Mouse (Mus musculus): ENCODE data around the gene Prss57. TPM values are rescaled to one million over a fixed set of nuclear protein-coding genes. Genes with fewer than 3 reads are reported as not detected.

The Prss57 gene
- polyA plus RNA-seq, 1 experiment from 2014 or later = 0.51 TPM

DNA sequence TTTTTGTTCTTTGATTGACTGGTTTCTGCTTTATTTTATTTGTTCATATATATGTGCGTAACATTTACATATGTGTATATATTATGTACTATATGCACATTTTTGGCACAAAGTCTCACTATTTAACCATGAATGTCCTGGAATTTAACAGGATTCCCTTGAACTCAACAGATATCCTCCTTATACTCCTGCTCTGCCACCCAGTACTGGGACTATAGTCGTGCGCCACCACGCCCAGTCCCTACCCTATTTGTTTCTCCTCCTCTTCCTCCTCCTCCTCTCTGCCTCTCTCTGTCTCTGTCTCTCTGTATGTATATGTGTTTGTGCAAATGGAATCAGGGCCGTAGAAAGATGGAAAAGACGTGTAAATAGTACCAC is 44.0 kb downstream of the Prss57 start:
- no peak for ATAC-seq (ENCODE audit: extremely low read depth, insufficient number of reproducible peaks, low FRiP score, low TSS enrichment)
- no peaks in the 10 kb centered on the region; the same call in 1 of the 2 replicates for H3K27me3 ChIP-seq (replicated peaks)
- peak overlapping the region; percentile 67 for H3K4me2 ChIP-seq
- peak overlapping the region; percentile 69 for H3K9ac ChIP-seq
- H3K4me1 ChIP-seq = peaks cover 13% of the 10 kb centered on the region
- no peaks in the 10 kb centered on the region for H3K9me3 ChIP-seq
- H3K36me3 ChIP-seq = peaks cover 29% of the 10 kb centered on the region
- H3K27ac ChIP-seq (replicated peaks) = 0 out of 2 replicates have a peak overlapping the region, but pooled peaks have one; percentile 5
- peak overlapping the region; percentile 38 for H3K4me3 ChIP-seq
- 25% methylated on average over 6 of the region's 6 CpGs for WGBS

GRCm38 (mm10) chr10:79745898-79746773 is 44.6 kb downstream of the Prss57 start, which contains the start of gene Polrmt:
Gene Polrmt (minus strand): TSS chr10:79746581.
- H3K36me3 ChIP-seq = peaks cover 36% of the 10 kb centered on the region
- H3K9me3 ChIP-seq = peaks cover 4% of the 10 kb centered on the region
- H3K4me1 ChIP-seq = peaks cover 13% of the 10 kb centered on the region
- 3% methylated on average over 38 of the region's 38 CpGs for WGBS
- peak within 1 kb of the TSS; percentile 5; the same call in 1 of the 2 replicates for H3K27ac ChIP-seq (replicated peaks)
- peak; percentile 90 for ATAC-seq (ENCODE audit: extremely low read depth, insufficient number of reproducible peaks, low FRiP score, low TSS enrichment)
- no peaks in the 10 kb centered on the region for H3K27me3 ChIP-seq (replicated peaks)
- H3K4me3 ChIP-seq = peak within 1 kb of the TSS; percentile 57
- peak within 1 kb of the TSS; percentile 75 for H3K9ac ChIP-seq
- H3K4me2 ChIP-seq = peak within 1 kb of the TSS; percentile 67

- peaks cover 13% of the 10 kb centered on the region for H3K4me1 ChIP-seq
- H3K36me3 ChIP-seq = peaks cover 43% of the 10 kb centered on the region
- no peak overlapping the region for H3K27ac ChIP-seq (replicated peaks)
- peak overlapping the region; percentile 67 for H3K4me2 ChIP-seq
- peak overlapping the region; percentile 57 for H3K4me3 ChIP-seq
- H3K9ac ChIP-seq = peak overlapping the region; percentile 75; the same call in 1 of the 2 replicates
- WGBS = 85% methylated on average over 3 of the region's 3 CpGs
- no peak for ATAC-seq (ENCODE audit: extremely low read depth, insufficient number of reproducible peaks, low FRiP score, low TSS enrichment)
- H3K27me3 ChIP-seq (replicated peaks) = no peaks in the 10 kb centered on the region
- H3K9me3 ChIP-seq = peaks cover 11% of the 10 kb centered on the region
Observed at GRCm38 (mm10) chr10:79745411-79745810, 45.4 kb downstream of the Prss57 start.

DNA sequence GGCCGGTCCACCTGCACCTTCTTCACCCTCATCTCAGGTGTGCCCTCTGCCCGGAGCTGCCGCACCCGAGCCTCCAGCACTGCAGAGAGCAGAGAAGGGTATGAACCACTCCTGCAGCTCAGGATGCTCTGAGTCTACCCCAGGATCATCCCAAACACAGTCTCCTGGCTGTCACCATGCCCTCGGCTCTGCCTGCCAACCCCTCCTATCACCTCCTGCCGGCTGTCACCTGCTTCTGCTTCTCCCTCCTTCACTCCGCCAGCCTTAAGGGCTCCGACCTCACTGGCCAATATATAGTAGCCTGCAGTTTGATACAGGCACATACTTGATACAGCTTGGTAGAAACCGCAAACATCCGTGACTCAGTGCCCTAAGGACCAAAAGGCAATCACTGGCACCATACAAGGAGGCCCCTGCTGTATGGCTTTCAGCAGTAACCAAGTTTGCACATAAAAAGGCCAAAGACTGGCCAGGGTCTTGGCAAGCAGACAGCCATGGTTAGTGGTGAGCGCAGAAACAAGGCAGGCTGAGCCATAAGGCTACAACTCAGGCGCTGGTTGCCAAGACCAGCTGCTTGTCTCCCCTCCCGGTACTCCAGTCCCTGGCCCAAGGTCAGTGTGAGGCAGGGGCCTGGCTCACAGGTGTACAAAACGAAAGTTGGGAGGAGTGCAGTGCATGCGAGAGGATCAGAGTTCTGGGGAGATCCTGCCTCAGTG is 47.0 kb downstream of the Prss57 start:
- Histone ChIP-seq H3K4me2 (no peak overlapping the region), H3K36me3 (peaks cover 59% of the 10 kb centered on the region), H3K4me3 (no peak overlapping the region), H3K4me1 (peaks cover 13% of the 10 kb centered on the region), H3K27ac (replicated peaks) (no peak overlapping the region), H3K27me3 (replicated peaks) (no peaks in the 10 kb centered on the region), H3K9ac (no peak overlapping the region), H3K9me3 (peaks cover 27% of the 10 kb centered on the region)
- ATAC-seq (ENCODE audit: extremely low read depth, insufficient number of reproducible peaks, low FRiP score, low TSS enrichment) = no peak
- 91% methylated on average over 15 of the region's 15 CpGs for WGBS

GRCm38 (mm10) chr10:79743161-79743560 is 47.6 kb downstream of the Prss57 start:
- Histone ChIP-seq H3K4me3 (no peak overlapping the region), H3K9ac (no peak overlapping the region), H3K27ac (replicated peaks) (no peak overlapping the region), H3K36me3 (peaks cover 65% of the 10 kb centered on the region), H3K4me1 (peaks cover 13% of the 10 kb centered on the region), H3K9me3 (peaks cover 33% of the 10 kb centered on the region), H3K27me3 (replicated peaks) (no peaks in the 10 kb centered on the region), H3K4me2 (no peak overlapping the region)
- 86% methylated on average over 11 of the region's 11 CpGs for WGBS
- no peak for ATAC-seq (ENCODE audit: extremely low read depth, insufficient number of reproducible peaks, low FRiP score, low TSS enrichment)

DNA sequence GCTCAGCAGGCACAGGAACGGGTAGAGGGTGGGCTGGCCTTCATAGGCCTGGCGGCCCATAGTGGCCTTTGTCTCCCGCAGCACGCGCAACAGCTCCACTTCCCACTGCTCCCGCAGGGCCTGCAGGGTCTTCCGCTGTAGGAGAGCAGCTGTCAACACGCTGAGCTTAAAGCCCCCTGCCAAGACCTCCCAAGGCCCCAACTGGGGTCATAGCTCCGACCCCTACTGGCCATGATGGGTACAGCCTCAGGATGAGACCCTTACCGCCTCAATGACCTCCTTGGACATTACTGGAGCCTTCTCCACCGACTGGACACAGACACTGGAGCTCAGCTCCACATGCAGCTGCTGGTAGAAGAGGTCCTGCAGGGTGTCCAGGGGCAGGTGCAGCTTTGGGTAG is 49.9 kb downstream of the Prss57 start:
- Histone ChIP-seq H3K9me3 (peaks cover 56% of the 10 kb centered on the region), H3K4me1 (peaks cover 6% of the 10 kb centered on the region), H3K36me3 (peaks cover 88% of the 10 kb centered on the region), H3K27ac (replicated peaks) (no peak overlapping the region), H3K27me3 (replicated peaks) (peaks cover 14% of the 10 kb centered on the region), H3K4me2 (no peak overlapping the region), H3K4me3 (no peak overlapping the region), H3K9ac (no peak overlapping the region)
- ATAC-seq (ENCODE audit: extremely low read depth, insufficient number of reproducible peaks, low FRiP score, low TSS enrichment) = no peak
- 71% methylated on average over 11 of the region's 11 CpGs for WGBS

DNA sequence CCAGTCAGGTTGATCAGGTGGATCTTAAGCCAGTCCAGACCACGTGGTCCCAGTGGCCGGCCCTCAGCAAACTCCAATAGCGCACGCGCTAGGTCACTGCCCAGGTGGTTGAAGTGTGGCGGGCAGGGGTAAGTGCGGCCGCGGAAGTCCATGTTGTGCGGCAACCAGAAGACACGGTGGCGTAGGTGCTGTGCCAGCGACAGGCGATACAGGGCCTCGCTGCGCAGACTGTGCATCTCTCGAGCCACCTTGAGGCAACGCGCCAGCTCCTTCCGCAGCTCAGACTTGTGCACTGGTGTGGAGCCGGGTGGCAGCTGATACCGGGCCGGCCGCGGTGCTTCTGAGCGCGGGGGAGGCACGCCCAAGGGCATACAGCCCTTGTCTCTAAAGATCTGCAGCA is 51.5 kb downstream of the Prss57 start:
- no peak for ATAC-seq (ENCODE audit: extremely low read depth, insufficient number of reproducible peaks, low FRiP score, low TSS enrichment)
- WGBS = 94% methylated on average over 28 of the region's 28 CpGs
- Histone ChIP-seq H3K9me3 (peaks cover 68% of the 10 kb centered on the region), H3K36me3 (peaks cover 100% of the 10 kb centered on the region), H3K4me3 (no peak overlapping the region), H3K27ac (replicated peaks) (no peak overlapping the region), H3K4me2 (no peak overlapping the region), H3K27me3 (replicated peaks) (peaks cover 30% of the 10 kb centered on the region), H3K4me1 (peaks cover 6% of the 10 kb centered on the region; the same call in 1 of the 2 replicates), H3K9ac (no peak overlapping the region)

- Histone ChIP-seq H3K9ac (no peak overlapping the region), H3K27me3 (replicated peaks) (peaks cover 30% of the 10 kb centered on the region), H3K36me3 (peaks cover 98% of the 10 kb centered on the region), H3K4me1 (peaks cover 6% of the 10 kb centered on the region; the same call in 1 of the 2 replicates), H3K9me3 (peaks cover 68% of the 10 kb centered on the region), H3K4me2 (no peak overlapping the region), H3K27ac (replicated peaks) (no peak overlapping the region), H3K4me3 (no peak overlapping the region)
- no peak for ATAC-seq (ENCODE audit: extremely low read depth, insufficient number of reproducible peaks, low FRiP score, low TSS enrichment)
- WGBS = 92% methylated on average over 10 of the region's 10 CpGs
Observed at GRCm38 (mm10) chr10:79738259-79738658, 52.5 kb downstream of the Prss57 start.

DNA sequence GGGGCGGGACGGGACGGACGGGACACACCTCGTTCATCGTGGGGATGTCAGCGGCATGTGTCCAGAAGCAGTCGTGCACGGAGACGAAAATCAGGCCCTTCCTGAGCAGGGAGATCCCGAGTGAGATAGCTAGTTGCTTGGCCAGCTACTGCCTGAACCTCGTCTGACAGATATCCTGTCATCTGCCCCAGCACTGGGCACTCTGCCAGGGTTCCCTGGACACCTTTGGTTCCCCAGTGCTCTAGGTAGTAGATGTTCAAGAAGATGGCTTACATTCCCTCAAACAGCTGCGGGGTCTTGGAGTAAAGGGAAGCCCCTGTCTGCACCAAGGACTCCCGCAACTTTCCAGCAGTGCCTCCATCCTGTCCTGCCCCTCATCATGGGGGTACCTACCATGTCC is 54.1 kb downstream of the Prss57 start:
- H3K4me1 ChIP-seq = peaks cover 6% of the 10 kb centered on the region; the same call in 1 of the 2 replicates
- peaks cover 30% of the 10 kb centered on the region for H3K27me3 ChIP-seq (replicated peaks)
- peaks cover 87% of the 10 kb centered on the region for H3K36me3 ChIP-seq
- ATAC-seq (ENCODE audit: extremely low read depth, insufficient number of reproducible peaks, low FRiP score, low TSS enrichment) = no peak
- H3K4me2 ChIP-seq = no peak overlapping the region
- H3K9me3 ChIP-seq = peaks cover 68% of the 10 kb centered on the region
- H3K4me3 ChIP-seq = no peak overlapping the region
- H3K9ac ChIP-seq = no peak overlapping the region
- 89% methylated on average over 11 of the region's 14 CpGs for WGBS
- no peak overlapping the region for H3K27ac ChIP-seq (replicated peaks)

DNA sequence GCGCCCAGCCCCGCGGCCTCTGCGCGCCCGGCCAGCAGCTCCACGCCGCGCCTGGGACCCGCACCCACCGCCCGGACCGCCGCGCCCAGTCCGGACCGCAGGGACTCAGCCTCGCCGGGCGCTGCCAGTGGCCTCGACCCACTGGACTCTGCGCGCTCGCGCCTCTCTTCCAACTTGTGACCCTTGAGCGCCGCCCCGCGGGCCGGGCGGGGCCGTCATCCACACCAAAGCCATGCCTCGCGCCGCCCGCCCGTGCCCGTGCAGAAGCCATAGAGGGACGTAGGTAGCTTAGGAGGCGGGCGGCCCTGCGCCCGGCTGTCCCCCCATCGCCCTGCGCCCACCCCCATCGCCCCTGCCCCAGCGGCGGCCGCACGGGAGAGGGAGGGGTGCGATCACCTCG is 55.4 kb downstream of the Prss57 start:
- Histone ChIP-seq H3K36me3 (peaks cover 73% of the 10 kb centered on the region), H3K27ac (replicated peaks) (no peak overlapping the region), H3K4me3 (peak overlapping the region; percentile 25), H3K4me2 (peak overlapping the region; percentile 44), H3K4me1 (peaks cover 6% of the 10 kb centered on the region; the same call in 1 of the 2 replicates), H3K27me3 (replicated peaks) (peaks cover 30% of the 10 kb centered on the region), H3K9ac (no peak overlapping the region), H3K9me3 (peaks cover 56% of the 10 kb centered on the region)
- ATAC-seq (ENCODE audit: extremely low read depth, insufficient number of reproducible peaks, low FRiP score, low TSS enrichment) = no peak
- WGBS = 34% methylated on average over 49 of the region's 52 CpGs

GRCm38 (mm10) chr10:79733847-79734246 is 56.9 kb downstream of the Prss57 start:
- Histone ChIP-seq H3K9me3 (peaks cover 41% of the 10 kb centered on the region), H3K27me3 (replicated peaks) (peaks cover 35% of the 10 kb centered on the region), H3K4me3 (no peak overlapping the region), H3K4me2 (no peak overlapping the region), H3K4me1 (peaks cover 12% of the 10 kb centered on the region), H3K36me3 (peaks cover 58% of the 10 kb centered on the region), H3K9ac (no peak overlapping the region), H3K27ac (replicated peaks) (no peak overlapping the region)
- WGBS = 73% methylated on average over 15 of the region's 15 CpGs
- no peak for ATAC-seq (ENCODE audit: extremely low read depth, insufficient number of reproducible peaks, low FRiP score, low TSS enrichment)

Measured in heart, embryonic 13.5 days (tissue).